Mouse (Mus musculus) hindbrain, embryonic 13.5 days (tissue): ENCODE results near the gene Zbtb43. TPM values are rescaled to one million over a fixed set of nuclear protein-coding genes. Genes with fewer than 3 reads are reported as not detected.

Source experiments
- ATAC-seq: fragments of 200-750 bp; cut with Nextera tagmentation; 2 replicates; pipeline ENCODE4 v1.8.0; 2017; ENCODE audit warnings: moderate TSS enrichment; ENCODE audit not compliant: low FRiP score
- H3K27ac ChIP-seq: fragments of 300-500 bp; sonication (generic); 2 replicates; pipeline ENCODE4 v1.5.1; 2015; ENCODE audit warnings: inconsistent platforms, mild to moderate bottlenecking, moderate library complexity
- H3K27me3 ChIP-seq: fragments of 300-500 bp; sonication (generic); 2 replicates; pipeline ENCODE4 v1.6.1; 2015; ENCODE audit warnings: mild to moderate bottlenecking, inconsistent platforms
- H3K36me3 ChIP-seq: fragments of 300-500 bp; sonication (generic); 2 replicates; pipeline ENCODE4 v1.6.1; 2015; ENCODE audit warnings: mild to moderate bottlenecking, inconsistent platforms
- H3K4me1 ChIP-seq: fragments of 300-500 bp; sonication (generic); replicated peaks from 2 replicates; pipeline ENCODE4 v1.6.1; 2015; ENCODE audit warnings: inconsistent platforms
- H3K4me2 ChIP-seq: fragments of 300-500 bp; sonication (generic); 2 replicates; pipeline ENCODE4 v1.6.1; 2015; ENCODE audit warnings: inconsistent platforms, mild to moderate bottlenecking, moderate library complexity
- H3K4me3 ChIP-seq: fragments of 300-500 bp; sonication (generic); 2 replicates; pipeline ENCODE4 v1.5.1; 2015; ENCODE audit warnings: mild to moderate bottlenecking, inconsistent platforms
- H3K9ac ChIP-seq: fragments of 300-500 bp; sonication (generic); 2 replicates; pipeline ENCODE4 v1.6.1; 2015; ENCODE audit warnings: mild to moderate bottlenecking, inconsistent platforms
- H3K9me3 ChIP-seq: fragments of 300-500 bp; sonication (generic); 2 replicates; pipeline ENCODE4 v1.6.1; 2016; ENCODE audit warnings: inconsistent platforms
- WGBS: fragments of 180-500 bp; shearing (Covaris S2); methylation state at CpG from one replicate; pipeline ENCODE4 v1.1.7; 2015; 5-methylcytosine and 5-hydroxymethylcytosine counted together
- polyA plus RNA-seq: library from polyadenylated mRNA; unstranded; fragments of >200 nt; fragmentation: Nextera tagmentation; extraction: Ambion mirVana; gene quantifications from 2 replicates; pipeline ENCODE4 v1.2.1, GENCODE M21; 2015

Zbtb43 gene
- polyA plus RNA-seq, 1 experiment from 2014 or later, result 28.2 TPM

DNA sequence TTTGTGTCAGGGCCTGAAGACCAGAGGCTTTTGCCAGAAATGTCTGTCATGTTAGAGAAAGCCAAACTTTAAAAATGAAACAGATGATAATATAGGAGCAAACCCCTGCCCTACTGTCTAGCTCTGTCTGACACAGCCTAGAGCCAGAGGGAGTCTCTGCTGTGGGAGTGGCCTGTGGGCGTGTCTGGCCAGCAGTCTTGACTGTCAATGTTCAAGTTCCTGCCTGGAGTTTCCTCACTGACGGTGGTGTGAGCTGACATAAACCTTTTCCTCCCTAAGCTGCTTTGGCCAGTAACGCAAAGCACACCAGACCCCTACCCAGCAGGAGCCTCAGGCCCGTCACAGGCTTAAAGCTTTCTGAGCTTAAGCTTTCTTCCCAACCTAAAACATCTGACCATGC lies 16.2 kb downstream of the Zbtb43 start:
- H3K9me3 ChIP-seq, result no peaks in the 10 kb centered on the region
- H3K4me2 ChIP-seq, result no peak overlapping the region
- H3K27ac ChIP-seq, result no peak overlapping the region
- H3K27me3 ChIP-seq, result no peaks in the 10 kb centered on the region
- H3K9ac ChIP-seq, result no peak overlapping the region
- peaks cover 70% of the 10 kb centered on the region for H3K36me3 ChIP-seq
- WGBS, result 59% methylated on average over 4 of the region's 4 CpGs
- ATAC-seq, result no peak
- H3K4me3 ChIP-seq, result no peak overlapping the region
- H3K4me1 ChIP-seq, result no peaks in the 10 kb centered on the region; the same call in 1 of the 2 replicates

DNA sequence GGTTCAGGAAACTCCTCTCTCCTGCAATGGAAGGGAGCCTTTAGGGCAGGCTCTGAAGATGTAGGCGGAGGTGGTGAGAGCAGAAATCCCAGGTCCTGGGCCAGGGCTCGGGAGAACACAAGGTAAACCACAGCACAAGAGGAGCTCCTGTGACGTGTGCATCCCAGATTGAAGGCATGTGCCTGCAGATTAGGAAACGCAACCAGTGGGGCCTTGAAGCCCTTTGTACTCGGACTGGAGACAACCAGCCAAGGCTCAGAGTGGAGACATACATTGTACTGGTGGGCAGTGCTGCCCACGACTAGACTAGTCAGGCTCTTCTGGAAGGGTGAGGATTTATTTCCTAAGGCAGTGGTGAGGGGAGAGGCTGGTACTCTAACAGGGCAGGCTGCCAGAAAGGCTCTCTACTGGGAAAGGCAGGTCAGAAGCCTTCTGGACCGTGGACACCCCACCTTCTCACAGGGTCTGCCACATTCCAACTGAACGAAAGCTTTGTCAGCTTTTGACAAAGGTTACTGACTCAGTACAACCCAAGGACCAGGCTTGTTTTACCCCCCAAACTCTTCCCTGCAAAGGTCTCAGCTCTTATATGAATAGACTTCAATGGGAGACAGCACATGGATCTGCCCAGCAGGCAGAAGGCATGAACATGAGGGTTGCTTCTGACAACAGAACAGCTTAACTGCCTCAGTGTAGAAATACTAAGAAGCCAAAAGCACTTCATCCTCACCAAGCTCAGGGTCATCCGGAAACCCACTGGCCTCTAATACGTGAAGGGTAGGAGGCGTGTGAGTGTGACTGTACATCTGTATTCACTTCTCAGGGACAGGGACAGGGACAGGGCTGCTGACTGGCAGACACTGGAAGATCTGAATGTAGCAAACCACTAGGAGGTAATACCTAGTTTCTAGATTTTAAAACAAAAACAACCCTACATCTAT lies 17.1 kb downstream of the Zbtb43 start:
- no peaks in the 10 kb centered on the region for H3K9me3 ChIP-seq
- no peaks in the 10 kb centered on the region; the same call in 1 of the 2 replicates for H3K4me1 ChIP-seq
- 88% methylated on average over 11 of the region's 11 CpGs for WGBS
- no peak for ATAC-seq
- no peak overlapping the region for H3K27ac ChIP-seq
- H3K4me3 ChIP-seq, result no peak overlapping the region
- H3K36me3 ChIP-seq, result peaks cover 70% of the 10 kb centered on the region
- H3K9ac ChIP-seq, result no peak overlapping the region
- no peaks in the 10 kb centered on the region for H3K27me3 ChIP-seq
- no peak overlapping the region for H3K4me2 ChIP-seq

DNA sequence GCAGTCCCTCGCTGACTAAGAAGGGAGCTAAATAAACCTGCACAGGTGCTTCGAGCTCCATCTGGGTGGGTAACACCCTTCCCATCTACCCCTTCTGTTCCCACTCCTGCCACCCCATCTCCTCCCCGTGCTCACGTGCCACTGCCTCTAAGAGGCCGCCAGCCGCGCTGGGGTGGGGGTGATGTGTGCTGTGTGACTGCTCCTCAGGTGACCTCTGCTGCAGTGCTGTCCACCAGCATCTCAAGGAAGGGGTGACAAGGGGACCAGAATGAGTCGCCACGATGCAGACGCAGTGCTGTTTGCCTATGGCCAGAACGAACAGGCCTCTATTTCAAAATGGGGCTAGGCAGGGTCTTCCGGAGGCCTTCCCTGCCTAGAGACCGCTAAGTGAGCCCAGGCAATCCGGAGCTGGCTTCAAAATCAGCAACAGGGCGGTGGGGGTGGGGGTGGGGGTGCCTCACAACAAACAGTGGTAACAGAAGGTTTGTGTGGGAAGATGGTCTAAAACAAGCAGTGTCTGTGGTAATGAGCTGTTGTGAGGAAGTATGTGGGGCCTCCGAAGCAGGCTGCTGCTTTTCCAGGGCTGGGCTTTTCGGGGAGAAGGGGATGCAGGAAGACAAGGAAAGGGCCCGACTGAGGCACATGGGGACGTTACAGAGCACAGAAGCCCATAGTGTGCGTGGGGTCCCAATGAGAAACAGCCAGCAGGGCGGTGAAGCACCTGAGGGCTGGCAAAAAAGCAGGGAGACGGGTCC lies 19.1 kb downstream of the Zbtb43 start:
- Histone ChIP-seq H3K27ac (no peak overlapping the region), H3K4me3 (no peak overlapping the region), H3K9ac (no peak overlapping the region), H3K9me3 (no peaks in the 10 kb centered on the region), H3K36me3 (peaks cover 53% of the 10 kb centered on the region), H3K4me2 (no peak overlapping the region), H3K4me1 (no peaks in the 10 kb centered on the region; the same call in 1 of the 2 replicates), H3K27me3 (no peaks in the 10 kb centered on the region)
- WGBS, result 91% methylated on average over 22 of the region's 22 CpGs
- ATAC-seq, result no peak

DNA sequence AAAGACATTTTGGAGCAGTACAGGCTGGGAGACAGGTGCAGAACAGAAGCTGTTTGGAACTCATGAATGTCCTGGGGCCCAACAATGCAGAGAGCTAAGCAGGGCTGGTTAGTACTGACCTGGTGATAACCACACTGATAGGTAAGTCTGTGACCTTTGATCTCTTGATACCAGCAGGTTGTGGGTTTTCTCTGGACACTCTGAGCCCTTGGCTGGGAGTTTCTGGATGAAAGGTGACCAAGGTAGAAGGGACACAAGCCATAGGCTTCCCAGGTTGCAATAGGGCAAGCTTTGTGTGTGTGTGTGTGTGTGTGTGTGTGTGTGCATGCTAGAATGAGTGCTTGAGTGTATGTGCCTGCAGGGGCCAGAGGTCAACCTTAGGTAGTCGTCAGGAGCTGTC lies 21.6 kb downstream of the Zbtb43 start:
- H3K4me3 ChIP-seq, result no peak overlapping the region
- peaks cover 29% of the 10 kb centered on the region for H3K36me3 ChIP-seq
- H3K27ac ChIP-seq, result no peak overlapping the region
- ATAC-seq, result no peak
- 69% methylated on average over 1 of the region's 1 CpGs for WGBS
- H3K9me3 ChIP-seq, result no peaks in the 10 kb centered on the region
- no peaks in the 10 kb centered on the region for H3K4me1 ChIP-seq
- H3K9ac ChIP-seq, result no peak overlapping the region
- H3K4me2 ChIP-seq, result no peak overlapping the region
- H3K27me3 ChIP-seq, result no peaks in the 10 kb centered on the region

DNA sequence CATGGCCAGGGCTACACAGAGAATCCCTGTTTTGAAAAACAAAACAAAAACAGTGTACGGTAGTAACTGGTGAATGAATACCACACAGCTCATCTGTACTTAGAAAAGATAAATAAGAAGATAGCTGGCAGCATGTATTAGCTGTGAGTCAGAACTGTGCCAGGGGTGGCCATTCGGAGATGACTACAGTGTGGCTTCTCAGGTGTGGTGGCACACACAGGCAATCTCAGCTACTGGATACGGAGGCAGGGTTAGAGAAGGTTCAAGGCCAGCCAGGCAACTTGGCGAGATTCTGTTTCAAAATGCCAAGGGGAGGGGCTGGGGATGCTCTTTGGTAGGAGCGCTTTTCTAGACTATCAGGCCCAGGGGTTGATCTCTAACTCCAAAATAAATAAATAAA lies 22.6 kb downstream of the Zbtb43 start:
- H3K4me3 ChIP-seq, result no peak overlapping the region
- peaks cover 7% of the 10 kb centered on the region for H3K4me1 ChIP-seq
- peaks cover 19% of the 10 kb centered on the region for H3K36me3 ChIP-seq
- 92% methylated on average over 5 of the region's 5 CpGs for WGBS
- no peak overlapping the region for H3K9ac ChIP-seq
- H3K4me2 ChIP-seq, result no peak overlapping the region
- no peak for ATAC-seq
- no peaks in the 10 kb centered on the region for H3K27me3 ChIP-seq
- H3K27ac ChIP-seq, result no peak overlapping the region
- H3K9me3 ChIP-seq, result no peaks in the 10 kb centered on the region

DNA sequence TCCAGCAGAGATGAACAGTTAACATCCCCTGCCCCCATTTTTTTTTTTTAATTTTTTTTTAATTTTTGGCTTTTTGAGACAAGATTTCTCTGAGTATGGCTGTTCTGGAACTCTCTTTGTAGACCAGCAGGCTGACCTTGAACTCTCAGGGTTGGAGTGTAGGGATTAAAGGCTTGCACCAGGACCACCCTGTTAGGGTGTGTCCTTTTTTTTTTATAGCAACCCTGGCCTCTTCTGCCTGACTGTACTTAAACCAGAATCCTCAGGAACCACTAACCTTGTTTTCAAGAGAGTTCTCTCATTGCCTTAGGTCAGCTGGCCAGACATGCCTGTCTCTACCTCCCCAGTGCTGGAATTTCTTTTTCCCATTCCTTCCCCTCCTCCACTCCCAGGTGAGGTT lies 23.5 kb downstream of the Zbtb43 start:
- ATAC-seq, result no peak
- Histone ChIP-seq H3K36me3 (peaks cover 15% of the 10 kb centered on the region), H3K4me2 (no peak overlapping the region), H3K9me3 (no peaks in the 10 kb centered on the region), H3K27ac (no peak overlapping the region), H3K4me1 (peaks cover 14% of the 10 kb centered on the region), H3K4me3 (no peak overlapping the region), H3K27me3 (no peaks in the 10 kb centered on the region), H3K9ac (no peak overlapping the region)

DNA sequence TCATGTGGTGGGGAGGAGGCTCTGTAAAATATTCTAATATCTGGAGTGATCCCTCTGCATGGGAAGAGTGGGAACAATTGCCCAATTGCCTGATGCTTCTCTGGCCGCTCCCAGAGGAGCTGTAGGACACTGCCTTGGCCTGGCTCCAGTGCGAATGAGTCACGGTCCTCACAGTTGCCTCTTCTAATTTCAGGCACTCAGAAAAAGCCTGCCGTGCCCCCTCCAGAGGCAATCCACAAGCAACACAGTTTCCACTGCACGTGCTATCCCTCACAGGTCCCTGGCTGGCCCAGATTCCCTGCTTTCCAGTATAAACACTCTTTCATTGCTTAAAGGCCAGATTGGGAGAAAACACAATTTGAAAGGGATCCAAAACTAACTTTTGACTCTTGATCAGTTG lies 24.0 kb downstream of the Zbtb43 start:
- H3K9ac ChIP-seq, result 0 out of 2 replicates have a peak overlapping the region, but pooled peaks have one; percentile 5
- peaks cover 10% of the 10 kb centered on the region for H3K36me3 ChIP-seq
- no peak overlapping the region for H3K4me2 ChIP-seq
- H3K27ac ChIP-seq, result no peak overlapping the region
- 38% methylated on average over 5 of the region's 5 CpGs for WGBS
- no peak overlapping the region for H3K4me3 ChIP-seq
- no peaks in the 10 kb centered on the region for H3K9me3 ChIP-seq
- ATAC-seq, result no peak
- peaks cover 19% of the 10 kb centered on the region for H3K4me1 ChIP-seq
- no peaks in the 10 kb centered on the region for H3K27me3 ChIP-seq

DNA sequence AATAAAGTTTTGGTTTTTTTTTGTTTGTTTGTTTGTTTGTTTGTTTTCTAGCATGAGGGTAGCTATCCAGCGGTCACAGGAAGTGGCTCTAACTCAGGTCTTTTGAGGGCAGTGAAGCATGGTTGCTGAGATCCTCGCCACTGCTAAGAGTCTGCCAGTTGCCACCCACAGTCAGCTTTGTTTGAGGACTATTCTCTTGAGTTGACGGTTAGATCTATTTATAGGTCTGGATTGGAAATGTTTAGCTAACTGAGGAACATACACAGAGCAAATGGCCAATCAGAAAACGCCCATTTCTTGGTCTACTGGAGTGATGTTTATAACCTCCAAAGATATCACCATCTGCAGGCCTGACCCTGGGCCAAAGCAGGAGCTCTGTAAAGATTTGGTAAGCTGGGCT lies 25.7 kb downstream of the Zbtb43 start:
- H3K9ac ChIP-seq, result no peak overlapping the region
- peaks cover 27% of the 10 kb centered on the region for H3K4me1 ChIP-seq
- H3K9me3 ChIP-seq, result no peaks in the 10 kb centered on the region
- WGBS, result 53% methylated on average over 4 of the region's 4 CpGs
- no peak overlapping the region for H3K4me3 ChIP-seq
- H3K36me3 ChIP-seq, result no peaks in the 10 kb centered on the region
- H3K4me2 ChIP-seq, result no peak overlapping the region
- ATAC-seq, result no peak
- 0 out of 2 replicates have a peak, but pooled peaks cover 3% of the 10 kb centered on the region for H3K27me3 ChIP-seq
- H3K27ac ChIP-seq, result no peak overlapping the region

DNA sequence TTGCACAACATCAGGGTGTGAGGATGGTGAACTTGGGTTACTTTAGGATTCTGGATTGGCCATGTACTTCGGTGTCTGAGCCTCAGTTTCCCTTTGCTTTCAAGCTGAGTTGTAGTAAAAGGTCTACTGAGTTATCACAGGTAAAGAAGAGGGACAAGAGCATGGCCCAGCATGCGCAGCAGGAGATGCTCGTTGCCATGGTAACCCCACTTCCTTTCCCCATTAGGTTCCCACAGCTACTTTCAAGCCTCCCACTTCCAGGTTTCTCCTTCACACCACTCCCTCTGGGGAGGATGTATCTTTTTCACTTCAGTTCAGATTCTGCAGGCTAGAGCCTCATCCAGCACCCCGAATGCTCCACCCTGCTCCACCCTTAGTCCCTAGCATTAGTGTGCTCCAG lies 27.5 kb downstream of the Zbtb43 start:
- Histone ChIP-seq H3K27ac (no peak overlapping the region), H3K9ac (no peak overlapping the region), H3K4me2 (no peak overlapping the region), H3K27me3 (0 out of 2 replicates have a peak, but pooled peaks cover 8% of the 10 kb centered on the region), H3K9me3 (no peaks in the 10 kb centered on the region), H3K36me3 (no peaks in the 10 kb centered on the region), H3K4me3 (no peak overlapping the region), H3K4me1 (peaks cover 34% of the 10 kb centered on the region)
- ATAC-seq, result no peak
- 29% methylated on average over 4 of the region's 4 CpGs for WGBS

DNA sequence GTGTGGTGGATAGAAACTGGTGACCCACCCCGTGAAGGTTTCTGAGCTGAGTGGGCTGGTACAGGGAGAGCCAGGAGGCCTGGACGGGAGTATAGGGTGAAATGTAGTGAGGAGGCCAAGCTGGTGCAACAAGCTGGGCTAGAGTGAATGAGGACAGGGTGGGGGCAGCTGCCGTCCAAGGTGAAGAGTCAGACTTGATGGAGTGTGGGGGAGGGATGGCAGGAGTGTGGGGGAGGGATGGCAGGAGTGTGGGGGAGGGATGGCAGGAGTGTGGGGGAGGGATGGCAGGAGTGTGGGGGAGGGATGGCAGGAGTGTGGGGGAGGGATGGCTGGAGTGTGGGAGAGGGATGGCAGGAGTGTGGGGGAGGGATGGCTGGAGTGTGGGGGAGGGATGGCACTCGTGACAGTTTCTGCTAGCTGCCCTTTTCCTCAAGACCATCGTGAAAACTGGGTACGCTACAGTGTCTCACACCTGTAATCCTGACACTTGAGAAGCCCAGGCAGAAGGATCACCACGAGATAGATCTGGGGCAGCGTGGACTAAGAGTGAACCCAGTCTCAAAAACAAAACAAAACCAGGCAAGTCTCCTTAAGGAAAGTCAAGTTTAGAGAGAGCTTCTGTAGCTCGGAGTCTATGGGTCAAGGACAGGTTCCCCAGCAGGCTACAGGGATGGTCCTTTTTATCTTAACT lies 28.2 kb downstream of the Zbtb43 start:
- Histone ChIP-seq H3K4me3 (no peak overlapping the region), H3K9me3 (no peaks in the 10 kb centered on the region), H3K9ac (no peak overlapping the region), H3K4me2 (no peak overlapping the region), H3K27me3 (0 out of 2 replicates have a peak, but pooled peaks cover 8% of the 10 kb centered on the region), H3K36me3 (no peaks in the 10 kb centered on the region), H3K4me1 (peaks cover 42% of the 10 kb centered on the region), H3K27ac (no peak overlapping the region)
- WGBS, result 15% methylated on average over 9 of the region's 9 CpGs
- ATAC-seq, result no peak

DNA sequence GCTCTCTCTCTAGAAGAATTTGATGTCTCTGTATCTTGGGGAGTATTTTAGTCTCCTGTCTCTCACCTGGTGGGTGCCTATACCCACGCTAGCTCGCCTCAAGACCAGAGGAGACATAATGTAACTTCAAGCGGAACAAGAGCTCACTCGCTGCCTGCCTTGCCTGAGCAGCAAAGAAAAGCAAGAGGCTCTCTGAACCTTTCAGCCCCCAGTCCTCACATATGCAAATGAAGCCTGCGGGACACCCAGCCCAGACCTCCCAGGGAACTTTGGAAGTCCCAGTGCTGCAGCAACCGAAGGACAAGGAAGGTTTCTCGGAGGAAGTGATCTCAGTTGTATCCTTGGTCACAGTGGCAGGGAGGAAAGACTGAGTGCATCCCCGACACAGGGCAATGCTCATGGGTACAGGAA lies 28.9 kb downstream of the Zbtb43 start:
- no peak overlapping the region for H3K4me2 ChIP-seq

DNA sequence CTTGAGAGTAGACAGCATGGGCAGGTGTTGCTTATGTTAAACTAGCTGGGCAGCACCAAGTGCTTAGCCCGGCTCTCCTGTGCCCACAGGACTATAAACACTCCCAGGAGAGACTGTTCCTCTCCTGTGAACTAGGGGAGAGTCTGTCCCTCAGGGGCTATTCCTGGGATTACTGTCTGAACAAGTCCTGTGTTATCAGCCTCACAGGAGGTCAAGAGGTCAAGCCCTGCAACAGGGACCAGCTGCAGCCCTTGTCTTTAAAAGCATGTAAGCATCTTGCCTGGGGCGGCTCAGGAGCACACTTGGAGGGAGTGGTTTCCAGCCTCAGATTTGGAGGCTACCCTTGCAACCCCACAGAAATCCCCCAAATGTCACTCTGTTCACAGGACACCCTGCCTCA lies 30.0 kb downstream of the Zbtb43 start:
- Histone ChIP-seq H3K4me3 (no peak overlapping the region), H3K9ac (no peak overlapping the region), H3K36me3 (no peaks in the 10 kb centered on the region), H3K27ac (no peak overlapping the region), H3K9me3 (no peaks in the 10 kb centered on the region), H3K4me2 (no peak overlapping the region), H3K27me3 (0 out of 2 replicates have a peak, but pooled peaks cover 8% of the 10 kb centered on the region), H3K4me1 (peaks cover 45% of the 10 kb centered on the region)
- WGBS, result 15% methylated on average over 2 of the region's 2 CpGs
- ATAC-seq, result no peak

More for the DNA sequence above, 28.9 kb downstream of the Zbtb43 start:
- H3K27me3 ChIP-seq, result 0 out of 2 replicates have a peak, but pooled peaks cover 8% of the 10 kb centered on the region
- no peaks in the 10 kb centered on the region for H3K9me3 ChIP-seq
- ATAC-seq, result no peak
- peaks cover 45% of the 10 kb centered on the region for H3K4me1 ChIP-seq
- no peak overlapping the region for H3K4me3 ChIP-seq
- no peak overlapping the region for H3K9ac ChIP-seq
- no peaks in the 10 kb centered on the region for H3K36me3 ChIP-seq
- H3K27ac ChIP-seq, result no peak overlapping the region
- 2% methylated on average over 8 of the region's 8 CpGs for WGBS
